Mouse (Mus musculus): ENCODE data around the gene Pnpt1. TPM values are rescaled to one million over a fixed set of nuclear protein-coding genes. Genes with fewer than 3 reads are reported as not detected.

Gene Pnpt1
- total and polyA plus RNA-seq, 3 experiments: 68.7 to 202 (median 69.2) TPM

DNA sequence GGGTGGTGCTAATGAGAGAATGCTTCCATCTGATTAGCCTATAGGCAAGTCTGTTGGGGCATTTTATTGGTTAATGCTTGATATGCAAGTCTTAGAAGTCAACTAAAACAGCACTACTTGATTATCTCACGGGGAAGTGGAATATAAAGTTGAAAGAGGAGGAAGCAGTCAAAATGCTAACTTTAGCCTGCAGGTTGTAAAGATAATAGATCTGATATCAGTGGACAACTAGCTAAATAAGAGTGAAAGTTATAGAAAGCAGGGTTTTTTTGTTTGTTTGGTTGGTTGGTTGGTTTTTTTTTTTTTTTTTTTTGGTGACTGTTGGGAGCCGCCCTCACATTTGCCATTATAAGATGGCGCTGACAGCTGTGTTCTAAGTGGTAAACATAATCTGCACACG lies 33.0 kb downstream of the Pnpt1 start:
- no peak for ATAC-seq (ENCODE audit: extremely low read depth, insufficient number of reproducible peaks, low FRiP score, poor library complexity, severe bottlenecking)
- H3K4me1 ChIP-seq (ENCODE audit: insufficient read depth, low read depth, low read length): peaks cover 5% of the 10 kb centered on the region; the same call in 1 of the 2 replicates

DNA sequence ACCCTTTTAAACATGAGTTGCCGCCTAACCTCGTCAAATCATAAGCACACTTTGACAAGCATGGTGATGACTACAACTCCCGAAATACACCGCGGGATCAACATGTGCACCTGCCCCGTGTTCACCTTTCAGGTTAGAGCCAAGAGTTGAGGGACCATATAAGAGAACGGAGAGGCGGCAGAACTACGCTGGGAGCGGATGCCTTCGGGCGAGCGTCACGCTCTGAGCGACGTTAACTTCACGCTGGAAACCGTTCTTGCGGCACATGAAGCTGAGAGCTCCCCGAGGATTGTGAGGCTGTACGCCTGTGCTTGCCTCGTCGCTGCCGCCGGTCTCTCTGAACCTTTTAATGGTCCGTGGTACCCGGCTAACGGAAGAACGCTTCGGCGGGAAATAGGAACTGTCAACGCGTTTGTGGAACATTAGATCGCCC lies 41.4 kb downstream of the Pnpt1 start:
- Histone ChIP-seq H3K27me3 (ENCODE audit: insufficient read depth, low read length) (no peaks in the 10 kb centered on the region), H3K9me3 (replicated peaks) (no peaks in the 10 kb centered on the region), H3K36me3 (replicated peaks) (peaks cover 18% of the 10 kb centered on the region), H3K4me1 (ENCODE audit: insufficient read depth, low read depth, low read length) (peaks cover 27% of the 10 kb centered on the region), H3K4me3 (ENCODE audit: low read depth, low read length) (peak overlapping the region; percentile 99)
- TF ChIP-seq CTCF (IDR thresholded peaks at IDR 0.05; ENCODE audit: low read depth, low read length) (no peak), POLR2AphosphoS5 (IDR thresholded peaks at IDR 0.05; ENCODE audit: insufficient replicate concordance, low read depth, low read length) (no peak), TAL1 (conservative IDR thresholded peaks at IDR 0.05; ENCODE audit: low read depth, low read length) (no peak), GATA1 (IDR thresholded peaks at IDR 0.05; ENCODE audit: borderline replicate concordance, low read length) (no peak), GATA2 (IDR thresholded peaks at IDR 0.05; ENCODE audit: borderline replicate concordance, low read depth, low read length) (no peak)
- ATAC-seq (ENCODE audit: extremely low read depth, insufficient number of reproducible peaks, low FRiP score, poor library complexity, severe bottlenecking) (no peak), DNase-seq (ENCODE audit: low spot score) (peak; percentile 12)

More for the DNA sequence above, 33.0 kb downstream of the Pnpt1 start:
- Histone ChIP-seq H3K9me3 (replicated peaks) (no peaks in the 10 kb centered on the region), H3K27me3 (ENCODE audit: insufficient read depth, low read length) (no peaks in the 10 kb centered on the region), H3K36me3 (replicated peaks) (peaks cover 44% of the 10 kb centered on the region), H3K4me3 (ENCODE audit: low read depth, low read length) (no peak overlapping the region)
- TF ChIP-seq CTCF (IDR thresholded peaks at IDR 0.05; ENCODE audit: low read depth, low read length) (no peak), GATA2 (IDR thresholded peaks at IDR 0.05; ENCODE audit: borderline replicate concordance, low read depth, low read length) (no peak), TAL1 (conservative IDR thresholded peaks at IDR 0.05; ENCODE audit: low read depth, low read length) (no peak)
- DNase-seq (ENCODE audit: low spot score): no peak

DNA sequence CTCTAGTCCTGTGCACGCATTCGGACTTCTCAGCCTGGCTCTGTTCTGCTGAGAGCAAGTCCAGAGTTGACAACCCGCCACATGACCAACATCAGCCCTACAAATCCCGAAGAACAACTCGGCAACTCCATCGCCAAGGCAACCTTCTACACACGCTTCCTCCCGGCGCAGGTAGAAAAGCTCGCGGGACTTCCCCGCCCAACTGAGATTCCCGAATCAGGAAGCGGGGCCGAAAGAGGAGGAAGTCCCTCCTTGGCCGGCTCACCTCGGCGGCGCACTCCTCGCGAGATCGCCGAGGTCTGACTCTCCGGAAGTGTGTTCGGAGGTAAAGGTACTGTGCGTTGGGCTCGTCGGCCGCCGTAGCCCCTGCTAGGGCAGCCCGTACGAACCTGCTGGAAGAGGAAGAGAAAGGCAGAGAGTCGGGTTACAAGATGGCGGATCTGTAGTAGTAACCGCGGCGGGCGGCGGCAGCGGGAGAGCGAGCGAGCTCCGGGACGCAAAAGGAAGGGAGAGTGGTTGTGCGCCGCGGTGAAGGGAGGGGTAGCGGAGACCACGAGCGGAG lies 42.1 kb downstream of the Pnpt1 start, which contains the start of gene Ppp4r3b:
Gene Ppp4r3b, plus strand, starts transcription at position 328 of the 562 bp plus-strand sequence.
- Histone ChIP-seq H3K4me1 (ENCODE audit: insufficient read depth, low read depth, low read length) (peaks cover 24% of the 10 kb centered on the region), H3K9me3 (replicated peaks) (no peaks in the 10 kb centered on the region), H3K36me3 (replicated peaks) (peaks cover 17% of the 10 kb centered on the region), H3K27me3 (ENCODE audit: insufficient read depth, low read length) (no peaks in the 10 kb centered on the region), H3K4me3 (ENCODE audit: low read depth, low read length) (peak within 1 kb of the TSS; percentile 99)
- TF ChIP-seq TAL1 (conservative IDR thresholded peaks at IDR 0.05; ENCODE audit: low read depth, low read length) (no peak), CTCF (IDR thresholded peaks at IDR 0.05; ENCODE audit: low read depth, low read length) (no peak)
- peak; percentile 88 for DNase-seq (ENCODE audit: low spot score)
- ATAC-seq (ENCODE audit: extremely low read depth, insufficient number of reproducible peaks, low FRiP score, poor library complexity, severe bottlenecking): peak; percentile 89

DNA sequence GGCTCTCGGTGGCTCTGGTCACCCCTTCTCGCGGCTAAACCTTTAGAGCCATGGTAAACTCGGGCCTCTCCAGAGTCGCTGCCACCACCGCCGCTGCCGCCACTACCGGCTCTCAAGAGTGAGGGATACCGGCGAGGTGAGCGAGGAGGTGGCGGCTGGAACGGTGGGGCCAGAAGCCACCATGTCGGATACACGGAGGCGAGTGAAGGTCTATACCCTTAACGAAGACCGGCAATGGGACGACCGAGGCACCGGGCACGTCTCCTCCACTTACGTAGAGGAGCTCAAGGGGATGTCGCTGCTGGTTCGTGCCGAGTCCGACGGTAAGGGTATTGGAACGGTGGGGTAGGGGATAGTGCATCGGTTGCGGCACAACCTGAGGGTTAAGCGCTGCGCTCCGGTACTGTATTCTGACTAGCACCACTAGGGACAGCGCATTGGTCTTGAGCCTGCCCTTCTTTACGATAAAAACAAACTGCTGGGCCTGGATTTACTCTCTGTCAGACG lies 42.6 kb downstream of the Pnpt1 start:
- H3K4me3 ChIP-seq (ENCODE audit: low read depth, low read length): peak overlapping the region; percentile 99
- no peaks in the 10 kb centered on the region for H3K9me3 ChIP-seq (replicated peaks)
- peaks cover 22% of the 10 kb centered on the region for H3K4me1 ChIP-seq (ENCODE audit: insufficient read depth, low read depth, low read length)
- DNase-seq (ENCODE audit: low spot score) (peak; percentile 26), ATAC-seq (ENCODE audit: extremely low read depth, insufficient number of reproducible peaks, low FRiP score, poor library complexity, severe bottlenecking) (peak; percentile 58)
- no peaks in the 10 kb centered on the region for H3K27me3 ChIP-seq (ENCODE audit: insufficient read depth, low read length)
- H3K36me3 ChIP-seq (replicated peaks): peaks cover 19% of the 10 kb centered on the region
- TF ChIP-seq CTCF (IDR thresholded peaks at IDR 0.05; ENCODE audit: low read depth, low read length) (peak; percentile 27; the same call in 1 of the 2 replicates), GATA2 (IDR thresholded peaks at IDR 0.05; ENCODE audit: borderline replicate concordance, low read depth, low read length) (no peak)

DNA sequence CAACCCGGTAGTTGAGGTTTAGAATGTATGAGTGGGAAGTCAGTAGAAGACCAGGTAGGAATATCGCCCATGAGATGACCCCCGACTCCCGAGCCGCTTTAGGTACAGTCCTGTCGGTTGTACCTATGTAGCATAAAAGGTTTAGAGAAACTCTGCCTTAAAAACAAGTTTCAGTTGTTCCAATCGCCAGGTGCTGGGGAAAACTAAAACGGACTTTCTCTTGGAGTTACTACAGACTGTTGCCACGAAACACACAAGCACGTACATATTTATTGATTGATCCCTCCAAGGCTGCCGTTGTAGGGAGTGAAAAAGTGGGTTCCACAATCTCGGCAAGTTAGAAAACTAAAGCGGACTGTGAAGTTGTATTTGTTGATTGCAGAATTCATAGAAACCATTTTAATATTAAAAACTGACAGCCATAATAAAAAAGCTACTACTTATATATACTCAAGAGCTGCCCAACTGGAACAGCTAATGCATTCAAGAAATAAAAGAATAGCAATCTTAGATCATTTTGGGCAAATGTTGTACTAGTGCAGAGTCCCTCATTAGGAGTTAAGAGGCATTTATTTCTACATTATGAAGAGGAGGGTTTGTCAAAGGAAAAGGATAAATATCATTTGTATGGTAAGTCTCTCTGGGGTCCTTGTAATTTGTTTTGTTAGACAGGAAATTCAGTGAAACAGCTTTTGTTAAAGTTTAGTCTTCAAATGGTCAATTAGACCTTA lies 43.3 kb downstream of the Pnpt1 start:
- H3K4me3 ChIP-seq (ENCODE audit: low read depth, low read length): peak overlapping the region; percentile 99
- TF ChIP-seq TAL1 (conservative IDR thresholded peaks at IDR 0.05; ENCODE audit: low read depth, low read length) (no peak), GATA2 (IDR thresholded peaks at IDR 0.05; ENCODE audit: borderline replicate concordance, low read depth, low read length) (no peak), CTCF (IDR thresholded peaks at IDR 0.05; ENCODE audit: low read depth, low read length) (no peak), POLR2AphosphoS5 (IDR thresholded peaks at IDR 0.05; ENCODE audit: insufficient replicate concordance, low read depth, low read length) (no peak), GATA1 (IDR thresholded peaks at IDR 0.05; ENCODE audit: borderline replicate concordance, low read length) (no peak)
- ATAC-seq (ENCODE audit: extremely low read depth, insufficient number of reproducible peaks, low FRiP score, poor library complexity, severe bottlenecking) (no peak), DNase-seq (ENCODE audit: low spot score) (no peak)
- peaks cover 22% of the 10 kb centered on the region for H3K4me1 ChIP-seq (ENCODE audit: insufficient read depth, low read depth, low read length)
- no peaks in the 10 kb centered on the region for H3K27me3 ChIP-seq (ENCODE audit: insufficient read depth, low read length)
- H3K36me3 ChIP-seq (replicated peaks): peaks cover 20% of the 10 kb centered on the region
- no peaks in the 10 kb centered on the region for H3K9me3 ChIP-seq (replicated peaks)

DNA sequence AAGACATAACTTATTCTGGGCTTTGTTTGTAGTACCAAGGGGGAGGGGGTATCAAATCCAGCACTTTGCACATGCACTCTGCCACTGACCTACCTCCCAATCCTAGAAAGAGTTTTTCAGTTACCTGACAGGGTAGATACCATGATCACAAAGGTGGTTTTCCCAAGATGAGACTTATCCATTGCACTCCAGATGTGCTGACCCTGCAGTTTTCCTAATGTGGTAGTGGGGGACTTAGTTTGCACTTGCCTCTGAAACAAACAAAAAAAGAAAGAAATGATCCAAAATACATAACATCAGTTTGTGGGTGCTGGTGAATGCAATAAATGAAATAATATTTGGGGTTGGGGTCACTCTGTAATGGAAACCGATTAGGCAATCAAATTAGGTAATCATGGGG lies 48.8 kb downstream of the Pnpt1 start:
- Histone ChIP-seq H3K36me3 (replicated peaks) (peaks cover 48% of the 10 kb centered on the region), H3K4me1 (ENCODE audit: insufficient read depth, low read depth, low read length) (peaks cover 3% of the 10 kb centered on the region; the same call in 1 of the 2 replicates), H3K9me3 (replicated peaks) (no peaks in the 10 kb centered on the region), H3K4me3 (ENCODE audit: low read depth, low read length) (no peak overlapping the region), H3K27me3 (ENCODE audit: insufficient read depth, low read length) (no peaks in the 10 kb centered on the region)
- no peak for DNase-seq (ENCODE audit: low spot score)
- TF ChIP-seq GATA2 (IDR thresholded peaks at IDR 0.05; ENCODE audit: borderline replicate concordance, low read depth, low read length): no peak
- TF ChIP-seq GATA1 (IDR thresholded peaks at IDR 0.05; ENCODE audit: borderline replicate concordance, low read length): no peak
- no peak for TF ChIP-seq CTCF (IDR thresholded peaks at IDR 0.05; ENCODE audit: low read depth, low read length)
- no peak for TF ChIP-seq POLR2AphosphoS5 (IDR thresholded peaks at IDR 0.05; ENCODE audit: insufficient replicate concordance, low read depth, low read length)
- TF ChIP-seq TAL1 (conservative IDR thresholded peaks at IDR 0.05; ENCODE audit: low read depth, low read length): no peak
- ATAC-seq (ENCODE audit: extremely low read depth, insufficient number of reproducible peaks, low FRiP score, poor library complexity, severe bottlenecking): no peak

All from G1E (cell line).